ENCODE assay signal across 8 mouse cellular contexts in the genomic region with DNA sequence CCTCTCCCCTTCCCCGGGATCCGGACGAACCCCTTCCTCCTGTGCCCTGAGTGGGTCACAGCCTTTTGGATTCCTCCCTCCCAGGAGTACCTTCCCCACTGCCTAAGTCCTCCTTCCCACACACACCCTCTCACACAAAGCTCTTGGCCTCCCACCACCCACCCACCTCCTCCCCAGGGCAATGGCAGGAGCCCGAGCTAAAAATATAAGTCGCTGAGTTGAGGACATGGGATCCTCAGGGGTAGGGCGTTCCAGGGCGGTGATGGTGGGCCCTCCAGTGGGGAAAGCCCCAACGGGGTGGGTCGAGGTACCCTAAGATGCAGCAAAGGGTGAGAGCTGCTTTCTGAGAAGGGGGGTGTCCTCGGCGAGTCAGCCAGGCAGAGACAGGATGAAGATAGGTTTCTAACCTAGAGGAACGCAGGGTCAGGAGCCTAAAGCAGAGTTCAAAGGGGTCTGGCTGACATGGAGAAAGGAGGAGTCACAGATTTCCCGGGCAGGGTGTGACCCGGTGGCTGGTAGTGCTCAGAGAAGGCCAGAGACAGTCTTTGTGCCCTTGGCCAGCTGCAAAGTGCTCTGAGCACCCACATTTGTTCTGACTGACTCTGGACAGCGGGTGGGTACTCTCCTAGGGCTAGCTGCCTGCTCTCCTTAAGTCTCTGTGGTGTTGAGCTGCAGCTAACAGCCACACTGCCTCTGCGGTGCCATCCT. TPM values are rescaled to one million over a fixed set of nuclear protein-coding genes. Genes with fewer than 3 reads are reported as not detected.
DNase-seq lines count a peak whose midpoint lies in the region; ATAC-seq and TF ChIP-seq lines count a peak whose summit lies in the region.

No protein-coding gene starts in this region.

- TF ChIP-seq CTCF in E14TG2a.4 (conservative IDR thresholded peaks at IDR 0.05; ENCODE audit: low read length), result no peak
- no peak for TF ChIP-seq CTCF in liver, postnatal 0 days (IDR thresholded peaks at IDR 0.05; ENCODE audit: low read depth)

- peaks cover 63% of the 10 kb centered on the region for H3K27me3 ChIP-seq in E14TG2a.4 (ENCODE audit: insufficient read depth, low read length)
- H3K27me3 ChIP-seq in liver, postnatal 0 days (ENCODE audit: insufficient read depth, low read length), result no peaks in the 10 kb centered on the region

- H3K4me1 ChIP-seq in E14TG2a.4 (replicated peaks; ENCODE audit: low read depth, low read length), result peaks cover 42% of the 10 kb centered on the region
- peaks cover 33% of the 10 kb centered on the region for H3K4me1 ChIP-seq in liver, postnatal 0 days (ENCODE audit: insufficient read depth)

- no peaks in the 10 kb centered on the region for H3K36me3 ChIP-seq in E14TG2a.4 (ENCODE audit: insufficient read depth, low read length)
- H3K36me3 ChIP-seq in liver, postnatal 0 days (replicated peaks; ENCODE audit: insufficient read depth, low read length), result no peaks in the 10 kb centered on the region

- peak overlapping the region; percentile 89 for H3K4me2 ChIP-seq in liver, postnatal 0 days (ENCODE audit: low read depth, low read length)

- ATAC-seq in liver, postnatal 0 days, result 0 out of 2 replicates have a peak, but pooled peaks have one; percentile 1
- ATAC-seq in activated CD4-positive, CD25-positive, alpha-beta regulatory T cell, adult 4 months, result no peak

- H3K4me3 ChIP-seq in E14TG2a.4 (replicated peaks; ENCODE audit: low read length), result peak overlapping the region; percentile 76
- H3K4me3 ChIP-seq in liver, postnatal 0 days (ENCODE audit: low read depth, low read length), result peak overlapping the region; percentile 63

- WGBS in liver, postnatal 0 days (ENCODE audit: insufficient replicate concordance), result 17% methylated on average over 13 of the region's 16 CpGs

- peak; percentile 98 for DNase-seq in heart, adult 11 months
- no peak for DNase-seq in heart, adult 8-10 months (ENCODE audit: low spot score)
- DNase-seq in gastrocnemius, postnatal 25 days, result peak; percentile 76
- no peak for DNase-seq in liver, postnatal 0 days
- DNase-seq in layer of hippocampus, postnatal 25 days (ENCODE audit: extremely low spot score in 1 of 2, low spot score in 1 of 2), result no peak
- no peak for DNase-seq in kidney, adult 11 months

- peak overlapping the region; percentile 77 for H3K9ac ChIP-seq in liver, postnatal 0 days (replicated peaks)

- peak overlapping the region; percentile 93 for H3K27ac ChIP-seq in liver, postnatal 0 days (ENCODE audit: low read depth)

- H3K9me3 ChIP-seq in E14TG2a.4 (ENCODE audit: low read length), result no peaks in the 10 kb centered on the region
- no peaks in the 10 kb centered on the region for H3K9me3 ChIP-seq in liver, postnatal 0 days (ENCODE audit: low read length)

- TF ChIP-seq EP300 in liver, postnatal 0 days (IDR thresholded peaks at IDR 0.05; ENCODE audit: low read depth), result no peak

RNA-seq across cellular contexts. Expression of a gene that starts 0.7 kb away (rescaled TPM):
- 100 to 1,000 TPM; 184 to 207 (median 193) TPM for total RNA-seq in heart, adult 8-10 months (2022)
- 100 to 1,000 TPM; 887 to 928 TPM for total RNA-seq in gastrocnemius, postnatal 25 days (2021)
- 22.8 and 24.4 TPM in 2 replicates for polyA plus RNA-seq in liver, postnatal 0 days (2015; fragmentation: Nextera tagmentation; extraction: Ambion mirVana)
- 10 to 100 TPM; 11.4 to 12.9 TPM for total RNA-seq in layer of hippocampus, postnatal 25 days (2021)
- 1 to 10 TPM in 1 of 2 experiments, under 1 TPM in 1; 0.86 to 1.3 TPM for polyA plus RNA-seq in activated CD4-positive, CD25-positive, alpha-beta regulatory T cell, adult 4 months (2017; shearing (Covaris generic))

RNA-seq across cellular contexts. Expression of a gene that starts 24.0 kb away (rescaled TPM):
- 10 to 100 TPM; 28.3 to 35.2 (median 30.0) TPM for total RNA-seq in heart, adult 8-10 months (2022)
- total RNA-seq in gastrocnemius, postnatal 25 days (2021), result 10 to 100 TPM; 13.4 to 16.1 TPM
- 55.6 and 62.2 TPM in 2 replicates for polyA plus RNA-seq in liver, postnatal 0 days (2015; fragmentation: Nextera tagmentation; extraction: Ambion mirVana)
- 10 to 100 TPM; 20.0 to 21.9 TPM for total RNA-seq in layer of hippocampus, postnatal 25 days (2021)
- polyA plus RNA-seq in activated CD4-positive, CD25-positive, alpha-beta regulatory T cell, adult 4 months (2017; shearing (Covaris generic)), result 10 to 100 TPM; 38.7 to 44.6 TPM

RNA-seq across cellular contexts. Expression of a gene that starts 31.9 kb away (rescaled TPM):
- 10 to 100 TPM; 14.7 to 19.5 (median 17.7) TPM for total RNA-seq in heart, adult 8-10 months (2022)
- 10 to 100 TPM; 10.3 to 10.9 TPM for total RNA-seq in gastrocnemius, postnatal 25 days (2021)
- 1.8 and 1.9 TPM in 2 replicates for polyA plus RNA-seq in liver, postnatal 0 days (2015; fragmentation: Nextera tagmentation; extraction: Ambion mirVana)
- total RNA-seq in layer of hippocampus, postnatal 25 days (2021), result 100 to 1,000 TPM; 116 to 146 TPM
- polyA plus RNA-seq in activated CD4-positive, CD25-positive, alpha-beta regulatory T cell, adult 4 months (2017; shearing (Covaris generic)), result 10 to 100 TPM in 1 of 2 experiments, 1 to 10 TPM in 1; 9.9 to 11.0 TPM

RNA-seq across cellular contexts. Expression of a gene that starts 54.2 kb away (rescaled TPM):
- 100 to 1,000 TPM; 161 to 195 (median 179) TPM for total RNA-seq in heart, adult 8-10 months (2022)
- 10 to 100 TPM; 63.5 to 69.7 TPM for total RNA-seq in gastrocnemius, postnatal 25 days (2021)
- polyA plus RNA-seq in liver, postnatal 0 days (2015; fragmentation: Nextera tagmentation; extraction: Ambion mirVana), result 26.7 and 29.3 TPM in 2 replicates
- 100 to 1,000 TPM; 147 to 158 TPM for total RNA-seq in layer of hippocampus, postnatal 25 days (2021)
- 10 to 100 TPM; 17.3 to 23.5 TPM for polyA plus RNA-seq in activated CD4-positive, CD25-positive, alpha-beta regulatory T cell, adult 4 months (2017; shearing (Covaris generic))

RNA-seq across cellular contexts. Expression of a gene that starts 58.1 kb away (rescaled TPM):
- 1 to 10 TPM; 4.0 to 5.5 (median 4.9) TPM for total RNA-seq in heart, adult 8-10 months (2022)
- 1 to 10 TPM; 1.2 to 1.9 TPM for total RNA-seq in gastrocnemius, postnatal 25 days (2021)
- 1.3 and 1.6 TPM in 2 replicates for polyA plus RNA-seq in liver, postnatal 0 days (2015; fragmentation: Nextera tagmentation; extraction: Ambion mirVana)
- total RNA-seq in layer of hippocampus, postnatal 25 days (2021), result under 1 TPM; 0.40 to 0.76 TPM
- 1 to 10 TPM; 2.2 to 2.6 TPM for polyA plus RNA-seq in activated CD4-positive, CD25-positive, alpha-beta regulatory T cell, adult 4 months (2017; shearing (Covaris generic))

Comparison
In these comparisons a context has a peak if more than half of its experiments do, and no peak if none do; other contexts are left out.
1. DNase-seq: peak in heart, adult 11 months (single experiment) and gastrocnemius, postnatal 25 days (single experiment); none in heart, adult 8-10 months (single experiment), liver, postnatal 0 days (single experiment), layer of hippocampus, postnatal 25 days (0 of 2) and kidney, adult 11 months (single experiment).
2. RNA of a gene that starts 0.7 kb away (total RNA-seq): 887 to 928 TPM in gastrocnemius, postnatal 25 days and 184 to 207 TPM in heart, adult 8-10 months; 11.4 to 12.9 TPM in layer of hippocampus, postnatal 25 days; every median in the first group is over 10 times any median in the second.
3. RNA of a gene that starts 31.9 kb away (total RNA-seq): 116 to 146 TPM in layer of hippocampus, postnatal 25 days; 14.7 to 19.5 TPM in heart, adult 8-10 months and 10.3 to 10.9 TPM in gastrocnemius, postnatal 25 days; every median in the first group is over 4 times any median in the second.